Mouse (Mus musculus) testis, adult 2 months (tissue): ENCODE data around the gene Ssr1.

ENCODE experiments used
- CTCF ChIP-seq: fragments of 200-500 bp; IDR thresholded peaks from 2 replicates; pipeline ENCODE4 v1.5.1; 2012; ENCODE audit warnings: low read depth, mild to moderate bottlenecking, inconsistent platforms, low read length, moderate library complexity; ENCODE audit not compliant: control insufficient read depth, insufficient read depth, insufficient replicate concordance
- POLR2A ChIP-seq: fragments of 200-500 bp; IDR thresholded peaks from 2 replicates; pipeline ENCODE4 v1.6.1; 2012; ENCODE audit warnings: low read depth, mild to moderate bottlenecking, inconsistent platforms, low read length, moderate library complexity; ENCODE audit not compliant: control insufficient read depth

DNA sequence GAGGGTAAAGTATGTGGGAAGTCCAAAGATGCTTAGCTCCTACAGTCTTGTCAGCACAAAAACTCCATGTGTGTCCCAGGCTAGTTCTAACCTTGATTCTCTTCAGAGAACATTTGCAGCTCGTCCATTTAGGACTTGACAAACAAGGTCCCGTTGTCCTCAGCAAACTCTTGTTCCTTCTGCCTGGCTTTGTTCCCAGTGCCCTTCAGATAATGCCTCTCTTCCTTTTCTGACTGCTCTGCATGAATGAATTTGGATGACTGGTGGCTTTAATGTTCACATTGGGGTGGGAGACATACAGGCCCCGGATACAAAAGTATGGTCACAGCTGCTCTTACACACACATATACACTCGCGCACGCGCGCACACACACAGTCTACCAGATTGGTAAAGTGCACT is 59.1 kb downstream of the Ssr1 start:
- TF ChIP-seq CTCF = no peak
- no peak for TF ChIP-seq POLR2A
